Mouse (Mus musculus) olfactory bulb, adult 2 months (tissue): ENCODE results near the gene Fut1.

ENCODE experiments used
- CTCF ChIP-seq: fragments of 200-500 bp; IDR thresholded peaks from 2 replicates; pipeline ENCODE4 v1.5.1; 2012; ENCODE audit warnings: low read depth, mild to moderate bottlenecking, low read length, moderate library complexity; ENCODE audit not compliant: insufficient read depth
- POLR2A ChIP-seq: fragments of 200-500 bp; IDR thresholded peaks from 2 replicates; pipeline ENCODE4 v1.6.1; 2012; ENCODE audit warnings: mild to moderate bottlenecking, low read depth, low read length, moderate library complexity; ENCODE audit not compliant: insufficient read depth

GRCm38 (mm10) chr7:45632499-45632898 is 15.4 kb downstream of the Fut1 start:
- TF ChIP-seq POLR2A, result no peak
- no peak for TF ChIP-seq CTCF
